Mouse (Mus musculus) layer of hippocampus, postnatal 14 days (tissue): ENCODE data around the gene Thegl. TPM values are rescaled to one million over a fixed set of nuclear protein-coding genes. Genes with fewer than 3 reads are reported as not detected.
A peak's percentile ranks its signal among the peaks of the same experiment; 100 is the strongest.
"Not testable (repeated sequence)": the region's sequence is repeated elsewhere in the genome, so short reads cannot be mapped to it uniquely, and the experiment has no call there.

Experiments
- DNase-seq, 2 experiments: peaks; one replicate each; pipeline ENCODE4 v3.0.0; 2021 to 2022; ENCODE audit warnings: low spot score in 2 of 2, mixed read lengths in 1 of 2
- long read RNA-seq, 2 experiments: library from polyadenylated mRNA; stranded (forward); transcript quantifications; one replicate each; pipeline ENCODE4 v2.0.0; 2021
- total RNA-seq, 2 experiments: library from RNA; stranded (reverse); gene quantifications; 2 replicates each; pipeline ENCODE4 v1.2.3; 2021

The Thegl gene
- total RNA-seq, result 1 to 10 TPM; 1.3 to 1.4 TPM
- long read RNA-seq, experiment 1, partial matches to known transcripts, result 1 of 1 reads
- long read RNA-seq, experiment 1, other reads (novel, unspliced or antisense), result 0 of 1 reads
- long read RNA-seq, experiment 2, partial matches to known transcripts, result 1 of 1 reads
- long read RNA-seq, experiment 2, other reads (novel, unspliced or antisense), result 0 of 1 reads

DNA sequence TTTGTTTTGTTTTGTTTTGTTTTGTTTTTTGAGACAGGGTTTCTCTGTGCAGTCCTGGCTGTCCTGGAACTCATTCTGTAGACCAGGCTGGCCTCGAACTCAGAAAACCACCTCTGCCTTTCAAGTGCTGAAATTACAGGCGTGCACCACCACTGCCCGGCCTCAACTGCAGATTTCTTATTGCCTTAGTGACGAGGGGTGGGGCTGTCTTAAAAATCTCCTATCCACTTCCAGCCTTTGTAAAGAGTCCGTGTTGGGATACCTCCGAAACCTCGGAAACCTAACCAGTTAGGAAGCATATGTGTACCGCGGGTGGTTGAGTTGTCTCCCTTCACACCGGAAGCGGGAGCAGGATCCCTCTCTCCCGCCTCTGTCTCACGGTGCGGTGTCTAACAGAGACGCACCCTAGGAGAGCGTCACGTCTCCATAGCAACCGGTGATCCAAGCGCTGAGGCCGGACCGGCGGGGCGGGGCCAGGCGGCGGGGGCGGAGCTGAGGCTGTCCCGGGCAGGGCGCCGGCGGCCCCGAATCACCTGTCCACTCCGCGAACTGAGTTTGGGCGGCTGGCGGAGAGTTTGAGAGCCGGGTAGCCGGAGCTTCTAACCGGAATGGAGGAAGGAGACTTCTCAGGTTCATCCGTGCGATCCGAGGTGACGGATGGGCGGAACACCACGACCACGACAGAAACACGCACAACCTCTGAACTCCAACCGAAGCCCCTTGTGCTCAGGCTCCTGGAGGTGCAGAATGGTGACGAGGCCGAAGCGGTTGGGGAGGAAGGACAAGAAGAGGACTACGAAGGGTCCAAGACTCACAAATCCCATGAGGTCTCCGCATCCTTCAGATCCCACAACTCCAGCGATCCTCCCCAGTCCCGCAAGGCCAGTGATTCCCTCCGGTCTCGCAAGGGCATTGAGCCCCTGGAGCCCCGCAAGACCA lies at the start of gene Thegl:
Thegl (plus strand) TSS at position 480 of the 939 bp plus-strand sequence.
- DNase-seq, result peak; percentile 46 to 63

GRCm38 (mm10) chr5:76969250-76969649 lies 46.6 kb upstream of the Thegl start:
- DNase-seq, result no peak

- DNase-seq, result not testable (repeated sequence)
Observed at GRCm38 (mm10) chr5:76971115-76971514, 44.7 kb upstream of the Thegl start.

- no peak for DNase-seq
Observed at GRCm38 (mm10) chr5:76973488-76973887, 42.3 kb upstream of the Thegl start.

- DNase-seq, result no peak
Observed at GRCm38 (mm10) chr5:76974207-76974553, 41.6 kb upstream of the Thegl start.

DNA sequence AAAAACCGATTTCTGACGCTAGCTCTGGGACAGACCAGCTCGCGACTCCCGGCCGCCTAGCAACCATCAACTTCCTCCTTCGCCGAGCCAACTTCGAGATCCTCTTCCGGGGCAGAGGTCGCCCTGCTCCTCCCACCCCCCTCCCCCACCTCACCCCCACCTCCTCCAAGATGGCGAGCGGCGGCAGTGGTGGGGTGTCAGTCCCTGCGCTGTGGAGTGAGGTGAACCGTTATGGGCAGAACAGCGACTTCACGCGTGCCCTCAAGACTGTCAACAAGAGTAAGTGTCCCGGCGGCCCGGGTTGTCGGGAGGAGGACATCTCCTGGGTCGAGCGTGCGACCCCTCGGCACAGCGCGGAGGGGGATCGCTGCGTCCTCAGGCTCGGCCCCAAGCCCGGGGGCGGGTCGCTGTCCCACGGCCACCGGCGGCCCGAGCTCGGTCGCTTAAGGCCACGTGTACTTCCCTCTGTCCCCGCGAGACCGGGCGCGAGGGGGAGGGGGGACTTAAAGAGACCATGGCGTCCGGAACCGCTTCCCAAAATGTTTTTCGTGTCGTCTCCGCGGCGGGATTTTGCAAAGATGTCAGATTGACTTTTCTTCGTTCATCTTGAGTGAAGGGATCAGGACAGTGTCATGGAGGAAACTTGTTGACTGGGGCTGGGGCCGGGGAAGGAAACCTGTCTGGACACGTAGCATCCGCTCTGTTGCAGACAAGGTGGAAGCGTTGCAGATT lies 41.1 kb upstream of the Thegl start, which contains the start of gene Srp72:
Srp72 (plus strand) TSS at position 130 of the 732 bp plus-strand sequence.
- peak; percentile 83 to 85 for DNase-seq

DNA sequence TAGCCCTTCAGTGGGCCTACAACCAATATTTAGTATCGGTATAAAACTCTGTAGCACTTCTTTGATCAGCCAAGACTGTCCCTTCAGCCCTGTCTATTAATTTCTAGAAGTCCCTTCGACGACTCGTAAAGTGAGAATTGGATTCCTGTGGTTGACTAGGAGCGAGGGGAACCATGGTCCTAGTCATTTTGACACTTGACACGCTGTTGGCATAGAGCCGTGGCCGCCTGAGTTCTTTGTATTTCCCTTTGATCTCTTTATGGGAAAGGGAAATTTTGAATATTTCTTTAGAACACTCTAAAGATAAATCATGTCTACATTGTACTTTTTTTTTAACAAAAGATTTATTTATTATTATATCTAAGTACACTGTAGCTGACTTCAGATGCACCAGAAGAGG lies 40.1 kb upstream of the Thegl start:
- no peak for DNase-seq

DNA sequence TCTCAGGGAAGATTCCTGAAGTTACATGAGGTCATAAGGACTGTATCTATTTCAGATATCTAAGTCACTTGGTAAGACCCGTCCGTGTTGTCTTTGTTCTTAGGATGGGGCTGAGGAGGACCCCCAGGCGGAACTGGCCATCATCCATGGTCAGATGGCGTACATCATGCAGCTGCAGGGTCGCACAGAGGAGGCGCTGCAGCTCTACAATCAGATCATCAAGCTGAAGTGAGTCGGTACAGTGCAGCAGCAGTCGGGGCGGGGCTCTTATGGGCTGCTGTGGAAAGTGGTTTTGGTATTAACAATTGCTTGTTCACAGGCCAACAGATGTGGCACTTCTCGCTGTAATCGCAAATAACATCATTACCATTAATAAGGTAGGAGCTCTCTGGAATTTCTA lies 31.8 kb upstream of the Thegl start:
- no peak for DNase-seq

GRCm38 (mm10) chr5:76990789-76991188 lies 25.0 kb upstream of the Thegl start:
- DNase-seq, result no peak

GRCm38 (mm10) chr5:76993174-76993814 lies 22.5 kb upstream of the Thegl start:
- DNase-seq, result no peak

- peak in 1 of 2 experiments; percentile 44 for DNase-seq
Observed at GRCm38 (mm10) chr5:76998416-76998815, 17.4 kb upstream of the Thegl start.

DNA sequence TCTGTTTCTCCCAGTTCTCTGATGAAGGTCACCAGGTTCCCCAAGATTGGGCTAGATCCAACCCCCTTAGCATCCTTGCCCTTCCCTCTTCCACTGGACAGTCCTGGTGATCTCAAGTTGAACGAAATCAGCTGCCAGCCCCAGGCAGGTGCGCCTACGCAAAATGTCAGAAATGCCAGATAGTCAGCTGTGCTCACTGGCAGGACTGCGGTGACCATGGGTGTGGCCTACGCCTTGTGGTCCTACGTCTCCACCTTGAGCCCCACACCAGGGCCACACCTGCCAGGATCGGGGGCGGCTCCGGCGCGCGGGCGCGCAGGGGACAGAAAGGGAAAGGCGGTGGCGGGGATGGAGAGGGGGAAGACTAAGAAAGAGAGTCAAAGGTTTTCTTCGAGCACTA lies 14.6 kb upstream of the Thegl start:
- no peak for DNase-seq

DNA sequence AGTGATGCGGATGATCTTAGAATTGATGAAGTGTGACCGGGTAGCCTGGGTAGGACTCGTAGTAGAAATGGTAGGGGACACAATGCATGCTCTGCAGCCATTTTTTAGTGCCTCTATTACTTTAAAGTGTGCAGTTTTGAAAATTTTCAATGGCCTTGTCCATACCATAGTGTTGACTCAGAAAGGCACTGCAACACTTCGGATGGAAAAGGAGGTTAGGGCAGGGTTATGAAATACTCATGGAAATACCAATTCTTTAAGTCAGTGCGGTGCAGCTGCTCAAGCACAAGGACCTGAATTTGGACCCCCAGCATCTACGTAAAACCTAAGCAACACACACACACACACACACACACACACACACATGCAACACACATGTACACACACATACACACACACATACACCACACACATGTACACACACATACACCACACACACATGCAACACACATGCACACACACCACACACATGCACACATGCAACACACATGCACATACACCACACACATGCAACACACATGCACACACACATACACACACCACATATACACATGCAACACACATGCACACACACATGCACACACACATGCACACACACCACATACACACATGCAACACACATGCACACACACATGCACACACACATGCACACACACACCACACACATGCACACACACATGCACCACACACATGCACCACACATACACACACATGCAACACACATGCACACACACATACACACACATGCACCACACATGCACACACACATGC lies 11.6 kb upstream of the Thegl start, which contains the start of gene Arl9:
Arl9 (plus strand) TSS at position 5 of the 771 bp plus-strand sequence.
- no peak for DNase-seq

GRCm38 (mm10) chr5:77010352-77010751 lies 5.5 kb upstream of the Thegl start:
- no peak for DNase-seq

DNA sequence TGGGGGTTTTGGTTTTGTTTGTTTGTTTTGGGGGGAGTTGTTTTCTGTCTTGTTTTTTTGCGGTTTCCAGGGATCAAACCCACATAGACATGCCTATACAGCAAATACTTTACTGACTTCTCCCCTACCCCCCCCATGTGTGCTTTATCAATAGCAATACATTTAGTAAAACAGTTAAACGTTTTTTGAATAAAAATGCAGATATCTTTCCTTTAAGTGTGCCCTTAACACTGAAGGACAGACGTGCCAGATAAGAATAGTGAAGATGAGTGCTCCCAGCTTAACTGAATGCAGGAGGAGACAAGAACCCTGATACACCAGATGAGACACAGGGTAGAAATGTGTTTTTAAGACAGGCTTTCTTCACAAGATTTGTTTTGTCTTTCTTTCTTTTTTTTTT lies 4.7 kb upstream of the Thegl start:
- DNase-seq, result no peak

DNA sequence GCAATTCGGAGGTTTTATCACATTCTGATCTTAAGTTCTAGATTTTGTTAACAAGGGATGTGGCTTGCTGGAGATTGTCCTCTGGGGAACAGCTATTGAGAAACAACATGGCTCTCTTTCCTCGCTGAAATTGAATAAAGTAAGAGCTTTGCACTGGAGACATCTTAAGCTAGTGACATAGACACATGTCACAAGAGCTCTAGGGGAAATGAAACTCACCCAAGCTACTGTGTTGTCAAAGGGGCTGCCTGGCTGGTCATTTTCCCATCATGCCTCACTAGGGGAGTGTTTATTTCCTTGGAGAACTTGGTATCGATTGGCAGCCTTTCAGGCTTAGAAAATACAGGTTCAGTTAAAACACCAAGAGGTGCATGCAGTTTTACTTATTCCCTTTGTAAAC lies 2.7 kb upstream of the Thegl start:
- no peak for DNase-seq

DNA sequence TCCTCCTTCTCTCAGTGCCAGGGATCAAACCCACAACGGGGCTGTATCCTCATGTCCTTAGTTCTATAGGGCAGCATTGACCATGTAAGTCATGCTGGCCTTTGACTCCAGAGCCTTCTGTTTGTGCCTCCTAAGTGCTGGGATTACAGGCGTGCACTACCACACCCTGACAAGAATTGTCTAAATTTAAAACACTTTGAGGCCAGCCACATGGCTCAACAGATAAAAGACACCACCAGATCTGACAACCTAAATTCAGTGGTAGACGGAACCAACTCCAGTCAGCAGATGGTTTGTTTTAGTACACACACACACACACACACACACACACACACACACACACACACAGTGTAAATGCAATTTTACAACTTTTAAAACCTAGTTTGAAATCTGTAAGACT lies 12.2 kb downstream of the Thegl start:
- DNase-seq, result no peak

GRCm38 (mm10) chr5:77029735-77030134 lies 13.9 kb downstream of the Thegl start:
- peak; percentile 11 to 37 for DNase-seq

DNA sequence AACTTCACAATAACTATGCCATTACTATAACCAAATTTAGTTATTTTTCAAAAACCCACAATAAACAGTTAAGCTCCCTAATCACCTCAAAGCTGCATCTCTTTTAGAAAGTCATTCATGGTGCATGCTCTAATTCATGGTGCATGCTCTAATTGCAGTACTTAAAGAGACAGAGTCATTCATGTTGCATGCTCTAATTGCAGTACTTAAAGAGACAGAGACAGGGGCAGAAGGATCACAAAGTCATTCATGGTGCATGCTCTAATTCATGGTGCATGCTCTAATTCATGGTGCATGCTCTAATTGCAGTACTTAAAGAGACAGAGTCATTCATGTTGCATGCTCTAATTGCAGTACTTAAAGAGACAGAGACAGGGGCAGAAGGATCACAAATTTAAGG lies 19.3 kb downstream of the Thegl start:
- DNase-seq, result not testable (repeated sequence)

- DNase-seq, result no peak
Observed at GRCm38 (mm10) chr5:77038451-77038850, 22.6 kb downstream of the Thegl start.
